Mouse (Mus musculus) brown adipose tissue, adult 24 weeks (tissue): Measurements from ENCODE around the gene Adrm1. TPM values are rescaled to one million over a fixed set of nuclear protein-coding genes. Genes with fewer than 3 reads are reported as not detected.

Experiments
- H3K27ac ChIP-seq: fragments of 200-500 bp; replicated peaks from 2 replicates; pipeline ENCODE4 v1.5.1; 2012; ENCODE audit warnings: low read depth, mild to moderate bottlenecking, low read length
- H3K4me1 ChIP-seq: fragments of 200-500 bp; 2 replicates; pipeline ENCODE4 v1.6.1; 2012; ENCODE audit warnings: low read length, mixed read lengths; ENCODE audit not compliant: control insufficient read depth, insufficient read depth, insufficient read length
- H3K4me3 ChIP-seq: fragments of 200-500 bp; 2 replicates; pipeline ENCODE4 v1.5.1; 2012; ENCODE audit warnings: low read depth, mild to moderate bottlenecking, low read length, moderate library complexity; ENCODE audit not compliant: insufficient read depth
- polyA plus RNA-seq: library from polyadenylated mRNA; stranded (reverse); fragments of >200 nt; gene quantifications from 2 replicates; pipeline ENCODE4 v1.2.4, GENCODE M21; 2012; ENCODE audit not compliant: missing spikeins, insufficient read depth, insufficient read length

Adrm1 gene
- polyA plus RNA-seq, 1 experiment, result 105 TPM

DNA sequence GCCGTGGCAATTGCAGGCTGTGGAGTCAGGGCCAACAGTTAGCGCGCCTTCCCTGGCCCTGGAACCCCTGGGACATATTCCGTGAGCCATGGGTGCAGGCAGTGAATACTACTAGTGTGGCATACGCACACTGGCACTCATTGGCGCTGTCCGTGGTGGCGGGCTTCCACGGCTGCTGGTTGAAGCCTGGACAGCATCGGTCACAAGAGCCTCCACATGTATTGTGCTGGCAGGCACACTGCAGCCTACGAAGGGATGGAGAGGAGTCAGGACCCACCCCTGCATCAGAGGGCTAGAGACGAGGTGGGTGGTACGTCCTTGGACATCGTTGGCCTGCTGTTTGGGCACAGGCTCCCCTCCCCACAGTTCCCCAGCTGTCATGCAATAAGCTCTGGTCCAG is 31.0 kb downstream of the Adrm1 start:
- H3K4me1 ChIP-seq, result no peaks in the 10 kb centered on the region
- H3K27ac ChIP-seq, result no peak overlapping the region
- no peak overlapping the region for H3K4me3 ChIP-seq

DNA sequence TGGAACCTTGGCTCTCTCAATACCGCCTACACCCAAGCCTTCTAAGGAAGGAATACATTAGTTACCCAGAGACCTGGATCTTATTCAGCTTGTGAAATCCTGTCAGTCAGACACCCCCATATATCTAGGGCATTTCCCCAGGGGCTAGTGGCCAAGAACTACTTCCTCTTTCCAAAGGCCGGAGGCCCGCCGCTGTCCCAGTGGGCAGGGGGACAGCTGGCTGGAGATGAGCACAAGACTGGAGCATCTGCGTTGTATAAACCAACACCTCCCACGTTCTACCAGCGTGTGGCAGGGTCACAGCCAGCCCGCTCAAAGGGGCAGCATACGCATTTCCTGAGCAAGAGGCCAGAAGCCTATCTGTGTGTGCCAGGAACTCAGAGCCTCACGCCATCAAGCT is 31.5 kb downstream of the Adrm1 start:
- Histone ChIP-seq H3K27ac (no peak overlapping the region), H3K4me1 (peaks cover under 1% of the 10 kb centered on the region; the same call in 1 of the 2 replicates), H3K4me3 (no peak overlapping the region)

DNA sequence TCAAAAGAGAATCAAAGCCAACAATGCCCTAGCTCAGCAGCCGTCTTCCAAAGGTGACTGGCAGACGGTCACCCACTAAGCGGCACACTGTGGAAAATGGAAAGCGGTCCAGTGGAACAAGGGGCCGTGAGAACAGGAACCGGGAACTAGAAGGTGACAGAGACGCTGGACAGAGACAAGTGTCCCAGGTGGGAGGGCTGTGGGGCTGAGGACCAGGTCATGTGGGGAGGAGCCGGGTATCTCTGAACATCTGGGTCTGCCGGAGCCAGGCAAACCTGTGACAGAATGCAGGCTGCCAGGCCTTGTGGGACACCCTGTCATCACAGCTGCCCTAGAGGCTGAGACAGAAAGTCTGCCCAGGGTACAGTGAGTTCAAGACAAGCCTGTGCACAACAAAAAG is 33.2 kb downstream of the Adrm1 start:
- no peak overlapping the region for H3K4me3 ChIP-seq
- no peak overlapping the region for H3K27ac ChIP-seq
- H3K4me1 ChIP-seq, result peaks cover 5% of the 10 kb centered on the region; the same call in 1 of the 2 replicates

DNA sequence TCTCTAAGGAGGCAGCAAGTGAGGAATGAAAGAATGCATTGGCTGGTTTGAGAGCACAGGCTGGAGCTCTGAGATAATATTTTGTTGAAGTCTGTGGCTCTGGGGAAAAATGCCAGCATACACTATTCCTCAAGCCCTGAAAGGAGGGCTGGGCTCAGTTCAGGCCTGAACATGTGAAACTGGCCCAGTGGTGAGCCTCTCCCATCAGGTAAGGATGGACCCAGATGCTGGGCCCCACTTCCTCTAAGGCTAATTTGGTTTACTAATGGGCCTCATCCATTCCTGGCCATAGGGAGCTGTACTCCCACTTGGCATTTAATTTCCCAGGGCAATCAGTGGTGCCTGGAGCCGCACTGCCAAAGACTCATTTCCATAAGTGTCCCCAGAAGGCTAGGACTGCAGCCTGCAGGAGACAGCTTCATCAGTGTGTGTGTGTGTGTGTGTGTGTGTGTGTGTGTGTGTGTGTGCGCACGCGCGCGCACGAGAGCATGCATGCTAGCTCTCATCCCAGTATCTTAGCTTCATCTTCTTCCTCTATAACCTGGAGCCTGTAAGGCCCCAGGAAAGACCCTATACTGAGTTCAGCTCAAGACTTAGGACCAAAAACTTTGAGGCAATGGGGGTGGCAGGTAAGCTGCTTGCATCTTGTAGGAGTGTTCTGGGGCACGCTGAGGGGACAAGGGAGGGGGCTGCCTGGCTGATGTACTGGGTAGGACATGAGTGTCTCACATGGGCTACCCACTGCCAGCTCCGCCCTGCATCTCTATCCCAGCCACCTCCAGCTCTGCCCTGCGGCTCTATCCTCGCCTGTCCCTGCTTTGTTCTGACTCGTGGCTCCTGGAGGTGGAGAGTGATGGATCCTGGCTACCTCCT is 34.0 kb downstream of the Adrm1 start:
- Histone ChIP-seq H3K4me1 (peaks cover 5% of the 10 kb centered on the region; the same call in 1 of the 2 replicates), H3K4me3 (no peak overlapping the region), H3K27ac (no peak overlapping the region)

DNA sequence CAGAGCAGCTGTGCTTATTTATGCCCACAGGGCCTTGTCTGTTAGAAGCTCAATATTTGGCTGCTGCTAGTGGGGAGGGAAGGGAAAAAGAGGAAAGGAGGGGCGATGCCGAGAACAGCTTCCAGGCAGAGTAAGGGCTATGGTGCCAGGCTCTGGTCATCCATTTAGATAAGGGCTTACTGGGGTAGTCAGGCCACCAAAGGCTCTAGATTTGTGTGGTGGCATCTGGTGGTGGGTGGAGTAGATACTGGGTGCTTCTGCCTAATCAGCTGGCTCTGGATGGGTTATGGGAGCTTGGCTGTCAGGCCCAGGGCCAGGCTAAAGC is 34.6 kb downstream of the Adrm1 start:
- H3K27ac ChIP-seq, result no peak overlapping the region
- peaks cover 5% of the 10 kb centered on the region; the same call in 1 of the 2 replicates for H3K4me1 ChIP-seq
- no peak overlapping the region for H3K4me3 ChIP-seq

DNA sequence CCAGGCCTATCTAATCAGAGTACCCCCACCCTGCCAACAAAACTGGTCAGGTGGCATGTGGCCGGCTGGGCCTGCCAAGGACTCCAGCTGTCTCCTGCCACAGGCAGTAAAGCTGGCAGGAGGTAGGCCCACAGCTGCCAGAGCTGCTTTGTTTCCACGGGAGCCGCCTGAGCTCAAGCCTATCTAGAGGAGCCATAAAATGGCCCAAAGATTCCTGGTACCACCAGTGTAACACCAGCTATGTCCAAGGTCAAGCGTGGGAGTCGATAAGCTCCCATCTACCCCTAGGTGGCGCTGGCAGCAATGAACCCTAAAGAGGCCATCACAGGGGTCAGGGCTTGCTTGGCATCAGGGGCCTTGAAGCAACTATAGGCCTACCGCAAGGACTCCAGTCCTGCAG is 36.6 kb downstream of the Adrm1 start:
- Histone ChIP-seq H3K4me3 (no peak overlapping the region), H3K27ac (no peak overlapping the region), H3K4me1 (peaks cover 5% of the 10 kb centered on the region; the same call in 1 of the 2 replicates)

DNA sequence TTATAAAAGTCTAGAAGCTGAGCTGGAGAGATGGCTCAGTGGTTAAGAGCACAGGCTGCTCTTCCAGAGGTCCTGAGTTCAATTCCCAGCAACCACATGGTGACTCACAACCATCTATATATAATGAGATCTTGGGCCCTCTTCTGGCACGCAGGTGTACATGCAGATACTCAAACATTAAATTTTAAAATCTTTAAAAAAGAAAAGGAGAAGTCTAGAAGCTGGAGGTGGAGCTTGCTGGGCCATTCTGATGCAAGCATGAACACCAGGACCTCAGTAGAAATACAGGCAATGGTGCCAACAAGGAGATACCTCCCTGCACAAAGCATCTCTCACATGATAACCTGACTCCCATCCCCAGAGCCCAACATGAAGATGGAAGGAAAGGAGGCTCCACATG is 37.7 kb downstream of the Adrm1 start:
- no peak overlapping the region for H3K27ac ChIP-seq
- H3K4me1 ChIP-seq, result peaks cover 7% of the 10 kb centered on the region; the same call in 1 of the 2 replicates
- no peak overlapping the region for H3K4me3 ChIP-seq

DNA sequence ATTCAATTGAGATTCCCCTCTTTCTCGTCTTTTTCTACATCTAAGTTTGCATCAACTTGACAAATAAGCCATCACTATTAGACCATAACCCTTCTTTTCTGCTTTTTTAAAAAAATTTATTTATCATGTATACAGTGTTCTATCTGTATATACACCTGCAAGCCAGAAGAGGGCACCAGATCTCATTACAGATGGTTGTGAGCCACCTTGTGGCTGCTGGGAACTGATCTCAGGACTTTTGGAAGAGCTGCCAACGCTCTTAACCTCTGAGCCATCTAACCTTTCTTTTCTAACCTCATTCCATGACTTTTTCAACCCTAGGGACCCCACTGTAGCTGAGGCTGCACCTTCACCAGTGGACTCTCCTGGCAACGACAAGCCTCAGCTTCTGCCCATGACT is 41.0 kb downstream of the Adrm1 start:
- H3K27ac ChIP-seq, result no peak overlapping the region
- H3K4me3 ChIP-seq, result no peak overlapping the region
- H3K4me1 ChIP-seq, result peaks cover 33% of the 10 kb centered on the region

DNA sequence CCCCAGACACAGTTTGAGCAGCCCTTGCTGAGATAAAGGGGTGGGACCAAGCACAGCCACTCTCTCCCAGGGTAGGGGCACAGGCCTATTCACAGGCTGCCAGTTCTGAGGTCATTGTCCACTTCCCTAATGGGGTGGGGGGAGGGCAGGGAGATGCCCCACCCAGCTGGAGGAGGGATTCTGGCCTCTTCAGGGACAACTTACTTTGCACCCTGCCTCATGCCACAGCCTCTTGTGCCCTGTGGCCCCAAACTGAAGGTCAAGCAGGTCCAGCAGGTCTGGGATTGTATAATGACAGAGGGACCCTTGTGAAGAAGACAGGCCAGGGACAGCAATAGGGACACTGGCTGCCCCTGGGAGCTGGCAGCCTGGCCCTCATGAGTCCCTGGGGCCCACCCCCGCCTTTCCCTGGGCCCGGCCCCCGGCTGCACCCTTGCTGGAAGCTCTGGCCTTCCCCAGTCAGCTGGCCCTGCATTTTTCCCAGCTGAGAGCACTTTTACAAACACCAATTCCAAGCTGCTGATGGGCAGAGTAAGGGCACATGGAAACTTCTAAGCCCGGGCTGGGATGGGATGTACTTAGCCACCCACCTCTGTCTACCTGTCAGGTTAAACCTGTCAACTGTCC is 43.2 kb downstream of the Adrm1 start:
- Histone ChIP-seq H3K27ac (peak overlapping the region; percentile 56), H3K4me3 (no peak overlapping the region), H3K4me1 (peaks cover 46% of the 10 kb centered on the region)

DNA sequence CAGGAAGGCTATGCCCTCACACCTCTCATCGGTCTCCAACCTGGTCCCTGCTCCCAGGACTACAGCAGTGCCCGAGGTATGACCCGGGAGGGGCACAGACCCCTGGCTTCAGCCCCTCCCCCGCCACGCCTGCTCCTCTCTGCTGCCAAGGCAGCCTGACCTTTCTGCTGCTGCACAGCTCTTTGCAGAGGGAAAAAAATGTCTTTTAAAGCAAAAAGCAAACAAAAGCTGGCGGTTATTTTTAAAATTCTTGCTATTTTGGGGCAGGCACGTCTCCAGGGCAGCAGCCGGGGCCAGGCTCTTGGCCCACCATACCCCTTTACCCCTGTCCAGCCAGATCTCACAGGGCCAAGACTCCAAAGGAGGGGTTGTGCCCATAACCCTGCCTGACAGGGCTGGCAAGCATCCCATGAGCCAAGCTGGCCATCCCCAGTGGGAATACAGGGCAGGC is 43.8 kb downstream of the Adrm1 start:
- peaks cover 49% of the 10 kb centered on the region for H3K4me1 ChIP-seq
- peak overlapping the region; percentile 65 for H3K27ac ChIP-seq
- H3K4me3 ChIP-seq, result no peak overlapping the region

DNA sequence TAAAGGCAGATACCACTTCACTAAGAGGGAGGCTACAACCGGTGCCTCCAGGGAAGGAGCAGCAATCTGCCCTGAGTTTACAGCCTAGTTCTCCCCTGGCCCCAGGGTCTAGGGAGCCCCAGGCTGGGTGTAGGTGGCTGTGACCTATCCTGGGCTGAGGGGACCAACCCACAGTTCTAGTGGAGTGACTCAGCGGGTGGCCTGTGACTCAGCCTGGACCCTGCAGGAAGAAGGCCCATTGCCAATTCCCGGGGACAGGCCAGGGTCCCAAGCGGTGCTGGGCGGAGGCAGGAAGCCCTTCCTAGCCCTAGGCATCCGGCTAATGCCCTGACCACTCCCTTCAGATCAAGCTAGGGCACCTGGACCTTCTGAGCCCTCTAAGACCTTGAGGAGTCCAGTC is 44.7 kb downstream of the Adrm1 start:
- H3K4me1 ChIP-seq, result peaks cover 51% of the 10 kb centered on the region

DNA sequence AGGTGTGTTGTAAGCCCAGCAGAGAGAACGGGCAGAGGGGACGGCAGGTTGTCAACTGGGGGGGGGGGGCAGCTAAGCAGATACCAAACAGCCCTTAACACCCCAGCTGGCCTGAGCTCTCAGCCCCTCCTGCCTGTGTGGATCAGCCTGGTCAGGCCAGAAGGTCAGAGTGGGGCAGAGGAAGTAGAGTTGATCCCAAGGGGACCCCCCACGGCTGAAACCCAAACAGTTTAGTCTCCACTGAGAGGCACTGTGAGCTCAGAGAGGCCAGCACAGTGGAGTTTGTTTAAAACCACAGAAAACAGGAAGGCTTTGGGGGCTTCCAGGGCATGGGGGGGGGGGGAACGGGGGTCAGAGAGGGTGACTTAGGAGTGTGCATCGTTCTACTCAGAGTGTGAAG is 45.6 kb downstream of the Adrm1 start:
- H3K4me3 ChIP-seq, result no peak overlapping the region
- peaks cover 56% of the 10 kb centered on the region for H3K4me1 ChIP-seq
- 0 out of 2 replicates have a peak overlapping the region, but pooled peaks have one; percentile 29 for H3K27ac ChIP-seq

More for the DNA sequence above, 44.7 kb downstream of the Adrm1 start:
- H3K27ac ChIP-seq, result peak overlapping the region; percentile 89
- H3K4me3 ChIP-seq, result no peak overlapping the region

DNA sequence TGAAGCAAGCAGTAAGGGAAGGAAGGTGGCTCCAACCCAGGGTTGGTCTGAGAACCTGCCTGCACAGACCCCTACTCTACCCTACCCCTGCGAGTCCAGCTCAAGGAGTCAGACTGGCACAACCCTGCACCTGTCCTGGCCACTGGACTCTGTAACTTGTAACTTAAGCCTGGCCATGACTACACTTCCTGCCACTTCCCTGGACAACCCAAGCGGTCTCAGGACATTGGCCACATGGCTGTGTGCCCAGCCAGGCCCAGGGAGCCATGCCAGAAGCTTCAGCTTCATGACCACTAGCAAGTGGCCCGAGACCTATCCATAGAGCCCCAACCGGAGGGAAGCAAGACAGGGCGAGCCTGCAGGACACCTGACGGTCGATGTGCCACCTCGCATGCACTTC is 46.3 kb downstream of the Adrm1 start:
- Histone ChIP-seq H3K4me3 (no peak overlapping the region), H3K27ac (peak overlapping the region; percentile 98), H3K4me1 (peaks cover 59% of the 10 kb centered on the region)

DNA sequence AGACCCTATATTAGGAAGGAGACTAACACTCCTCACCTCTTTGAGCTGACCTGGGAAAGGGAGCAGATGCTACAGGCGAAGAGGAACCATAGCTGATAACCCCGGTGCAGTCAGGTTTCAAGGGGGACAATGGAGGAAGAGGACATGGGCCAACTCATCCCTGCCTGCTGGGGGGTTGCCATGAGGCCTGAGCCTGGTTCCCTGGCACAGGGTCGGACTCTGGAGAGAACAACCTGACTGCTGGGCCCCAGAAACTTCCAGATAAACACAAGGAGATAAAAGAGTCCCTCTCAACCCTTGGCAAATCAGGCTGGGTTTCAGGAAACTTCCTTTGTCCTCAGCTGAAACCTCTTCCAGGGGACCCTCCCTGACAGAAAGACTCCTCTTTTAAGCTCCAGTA is 47.0 kb downstream of the Adrm1 start:
- Histone ChIP-seq H3K27ac (peak overlapping the region; percentile 98), H3K4me1 (peaks cover 65% of the 10 kb centered on the region), H3K4me3 (peak overlapping the region; percentile 8; the same call in 1 of the 2 replicates)

DNA sequence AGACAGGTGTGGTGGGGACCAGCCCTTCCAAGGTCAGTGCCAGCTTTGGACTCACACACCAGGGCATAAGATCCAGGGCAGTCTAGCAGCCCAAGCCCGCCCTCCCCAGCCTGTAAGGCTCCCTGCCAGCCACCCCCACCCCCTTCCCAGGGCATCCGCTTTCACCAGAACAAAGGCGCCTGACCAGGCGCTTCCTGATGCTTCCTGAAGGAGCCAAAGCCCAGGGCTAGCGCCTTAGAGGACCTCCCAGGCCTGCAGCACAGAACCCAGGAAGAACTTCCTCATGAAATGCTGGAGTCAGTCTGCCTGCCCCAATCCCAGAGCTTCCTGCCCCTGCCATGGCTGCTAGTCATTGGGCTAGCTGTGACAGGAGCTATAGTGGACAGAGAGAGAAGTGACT is 47.4 kb downstream of the Adrm1 start:
- Histone ChIP-seq H3K4me3 (peak overlapping the region; percentile 8; the same call in 1 of the 2 replicates), H3K27ac (peak overlapping the region; percentile 98), H3K4me1 (peaks cover 65% of the 10 kb centered on the region)
